Mouse (Mus musculus) lung, adult 2 months (tissue): ENCODE results near the gene Aunip.

Experiments used
- CTCF ChIP-seq: fragments of 200-500 bp; IDR thresholded peaks from 2 replicates; pipeline ENCODE4 v1.5.1; 2011; ENCODE audit warnings: mild to moderate bottlenecking, low read length, control low read depth; ENCODE audit not compliant: insufficient read depth
- POLR2A ChIP-seq: fragments of 200-500 bp; IDR thresholded peaks from 2 replicates; pipeline ENCODE4 v1.6.1; 2011; ENCODE audit warnings: low read depth, mild to moderate bottlenecking, control low read depth, low read length, borderline replicate concordance; ENCODE audit errors: extremely low read depth

- TF ChIP-seq CTCF (no peak), POLR2A (no peak)
These were observed 49.5 kb upstream of the Aunip start for GRCm38 (mm10) chr4:134461252-134461651.
